ENCODE assay signal across 15 mouse cellular contexts in the genomic region with DNA sequence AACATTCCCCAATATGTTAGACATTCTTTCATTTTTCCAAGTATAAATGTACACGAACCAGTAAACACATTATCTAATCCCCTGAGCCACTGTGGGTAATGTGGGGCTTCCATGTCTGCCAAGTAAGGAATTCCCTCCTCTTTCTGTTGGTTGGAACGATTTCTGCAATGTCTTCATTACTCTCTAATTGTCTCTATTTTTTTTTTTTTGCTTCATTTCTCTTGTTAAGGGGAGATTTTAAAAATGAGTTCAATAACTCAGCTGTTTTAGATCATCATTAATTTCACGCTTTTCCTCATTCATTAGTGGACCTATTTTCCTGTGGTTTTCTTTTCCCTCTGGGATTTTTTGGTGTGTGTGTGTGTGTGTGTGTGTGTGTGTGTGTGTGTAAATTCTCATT.
"Had no signal": no experiment of that assay in that cellular context is flagged by ENCODE, and none has a peak within 500 bp of the region (broad histone marks: within the 10 kb centered on the region; RNA-seq: fewer than 3 reads in every experiment).

No protein-coding gene starts in this region.

- H3K4me3 ChIP-seq: limb, embryonic 13.5 days; midbrain, embryonic 12.5 days; neural tube, embryonic 13.5 days; stomach, embryonic 15.5 days had no signal

- H3K27me3 ChIP-seq: limb, embryonic 13.5 days; midbrain, embryonic 12.5 days; neural tube, embryonic 13.5 days; stomach, embryonic 15.5 days had no signal

- H3K27ac ChIP-seq: kidney, postnatal 0 days; limb, embryonic 13.5 days; liver, embryonic 14.5 days; midbrain, embryonic 12.5 days; neural tube, embryonic 13.5 days; stomach, embryonic 15.5 days had no signal

- H3K36me3 ChIP-seq: limb, embryonic 13.5 days; midbrain, embryonic 12.5 days; neural tube, embryonic 13.5 days; stomach, embryonic 15.5 days had no signal

- H3K9ac ChIP-seq: limb, embryonic 13.5 days; liver, embryonic 14.5 days; midbrain, embryonic 12.5 days; neural tube, embryonic 13.5 days; stomach, embryonic 15.5 days had no signal

- DNase-seq: kidney, adult 11 months; kidney, adult 9 months; kidney, postnatal 36 days; layer of hippocampus, adult 9-11 months; layer of hippocampus, postnatal 36 days; lung, adult 18-20 months; right cerebral cortex, adult 18-20 months; thymus, adult 2 months; thymus, postnatal 25 days had no signal

- H3K4me2 ChIP-seq: limb, embryonic 13.5 days; midbrain, embryonic 12.5 days; neural tube, embryonic 13.5 days; stomach, embryonic 15.5 days had no signal

- H3K4me1 ChIP-seq: limb, embryonic 13.5 days; midbrain, embryonic 12.5 days; neural tube, embryonic 13.5 days; stomach, embryonic 15.5 days had no signal

- H3K9me3 ChIP-seq: limb, embryonic 13.5 days; midbrain, embryonic 12.5 days; neural tube, embryonic 13.5 days; stomach, embryonic 15.5 days had no signal
